Mouse (Mus musculus) cortical plate, adult 2 months (tissue): Measurements from ENCODE around the gene Zscan20.

ENCODE experiments used
- CTCF ChIP-seq: fragments of 200-500 bp; IDR thresholded peaks from 2 replicates; pipeline ENCODE4 v1.5.1; 2011; ENCODE audit warnings: mild to moderate bottlenecking, control low read depth, low read length; ENCODE audit not compliant: insufficient read depth; ENCODE audit errors: extremely low read depth
- POLR2A ChIP-seq: fragments of 200-500 bp; IDR thresholded peaks from 2 replicates; pipeline ENCODE4 v1.6.1; 2011; ENCODE audit warnings: mild to moderate bottlenecking, low read length, control low read depth; ENCODE audit not compliant: insufficient read depth; ENCODE audit errors: extremely low read depth

- TF ChIP-seq CTCF = no peak
- TF ChIP-seq POLR2A = no peak
Observed at GRCm38 (mm10) chr4:128593286-128593685, 16.6 kb downstream of the Zscan20 start.
